Mouse (Mus musculus) myocyte (in vitro differentiated cells): ENCODE measurements around the gene Gen1.

Experiments
- MAX ChIP-seq: IDR thresholded peaks from one replicate; pipeline ENCODE4 v1.6.1; 2011; ENCODE audit warnings: low read depth, mild to moderate bottlenecking, control low read depth
- MYOG ChIP-seq, 3 experiments: IDR thresholded peaks; one replicate each; pipeline ENCODE4 v1.6.1; 2011; ENCODE audit warnings: control low read depth in 2 of 3, low read depth in 2 of 3, mild to moderate bottlenecking in 2 of 3; ENCODE audit not compliant: insufficient read length in 2 of 3, control insufficient read depth in 1 of 3, insufficient read depth in 1 of 3
- POLR2A ChIP-seq: IDR thresholded peaks from one replicate; pipeline ENCODE4 v1.6.1; 2011; ENCODE audit warnings: low read depth, mild to moderate bottlenecking, control low read depth, moderate library complexity; ENCODE audit not compliant: insufficient read length
- POLR2AphosphoS2 ChIP-seq: IDR thresholded peaks from one replicate; pipeline ENCODE4 v1.6.1; 2011; ENCODE audit warnings: low read depth, control low read depth; ENCODE audit not compliant: insufficient read length
- REST ChIP-seq: IDR thresholded peaks from one replicate; pipeline ENCODE4 v1.6.1; 2011; ENCODE audit warnings: mild to moderate bottlenecking, control low read depth, moderate library complexity; ENCODE audit not compliant: insufficient read depth, insufficient read length
- USF1 ChIP-seq: IDR thresholded peaks from one replicate; pipeline ENCODE4 v1.6.1; 2011; ENCODE audit warnings: low read depth, mild to moderate bottlenecking, control low read depth, moderate library complexity

GRCm38 (mm10) chr12:11272568-11272967 is 7.0 kb upstream of the Gen1 start:
- no peak for TF ChIP-seq REST
- TF ChIP-seq POLR2A, result no peak
- TF ChIP-seq MAX, result no peak
- TF ChIP-seq USF1, result no peak
- TF ChIP-seq POLR2AphosphoS2, result no peak
- TF ChIP-seq MYOG (IDR thresholded peaks at IDR 0.05; ENCODE audit: control insufficient read depth in 1 of 3, insufficient read depth in 1 of 3, insufficient read length in 2 of 3, low read depth in 2 of 3), result no peak
